22 mouse cellular contexts compared by ENCODE assay signal in genomic region chr4:155287713-155288112, GRCm38 (mm10). TPM values are rescaled to one million over a fixed set of nuclear protein-coding genes. Genes with fewer than 3 reads are reported as not detected.
A peak's percentile ranks its signal among the peaks of the same experiment; 100 is the strongest.
DNase-seq lines count a peak whose midpoint lies in the region; ATAC-seq and TF ChIP-seq lines count a peak whose summit lies in the region.
"Had no signal": no experiment of that assay in that cellular context is flagged by ENCODE, and none has a peak within 500 bp of the region (broad histone marks: within the 10 kb centered on the region; RNA-seq: fewer than 3 reads in every experiment).

No protein-coding gene starts in this region.

- H3K9me3 ChIP-seq in limb, embryonic 12.5 days, result no peaks in the 10 kb centered on the region
- H3K9me3 ChIP-seq in liver, postnatal 0 days (ENCODE audit: low read length), result no peaks in the 10 kb centered on the region
- H3K9me3 ChIP-seq: heart, embryonic 15.5 days; liver, embryonic 13.5 days; megakaryocyte, embryonic 14.5 days; neural tube, embryonic 13.5 days had no signal

- TF ChIP-seq CTCF in layer of hippocampus, adult 2 months (conservative IDR thresholded peaks at IDR 0.05), result no peak
- no peak for TF ChIP-seq CTCF in liver, postnatal 0 days (IDR thresholded peaks at IDR 0.05; ENCODE audit: low read depth)

- H3K4me3 ChIP-seq in layer of hippocampus, adult 2 months, result no peak overlapping the region
- no peak overlapping the region for H3K4me3 ChIP-seq in limb, embryonic 12.5 days (replicated peaks)
- H3K4me3 ChIP-seq in liver, postnatal 0 days (ENCODE audit: low read depth, low read length), result no peak overlapping the region
- H3K4me3 ChIP-seq: heart, embryonic 15.5 days; liver, embryonic 13.5 days; megakaryocyte, embryonic 14.5 days; myocyte; neural tube, embryonic 13.5 days had no signal

- no peak for TF ChIP-seq EP300 in liver, postnatal 0 days (IDR thresholded peaks at IDR 0.05; ENCODE audit: low read depth)

- DNase-seq in cerebellum, adult 11 months, result peak; percentile 62
- no peak for DNase-seq in cerebellum, postnatal 4 days (ENCODE audit: low spot score in 2 of 2)
- DNase-seq in layer of hippocampus, adult 2 months (ENCODE audit: low spot score in 2 of 2), result no peak
- DNase-seq in layer of hippocampus, postnatal 25 days (ENCODE audit: extremely low spot score in 1 of 2, low spot score in 1 of 2), result no peak
- peak; percentile 76 for DNase-seq in cerebellum, adult 9-11 months
- no peak for DNase-seq in liver, postnatal 0 days
- no peak for DNase-seq in adrenal gland, adult 8-10 months
- DNase-seq: kidney, postnatal 25 days; liver, embryonic 13.5 days; lung, embryonic 14.5 days; lung, postnatal 36 days; retina, postnatal 1 day; right cerebral cortex, postnatal 25 days; spleen, adult 18-20 months had no signal

- 89% methylated on average over 11 of the region's 11 CpGs for WGBS in limb, embryonic 12.5 days
- 84% methylated on average over 11 of the region's 11 CpGs for WGBS in liver, postnatal 0 days (ENCODE audit: insufficient replicate concordance)

- H3K4me1 ChIP-seq in limb, embryonic 12.5 days (replicated peaks), result peaks cover 43% of the 10 kb centered on the region
- no peaks in the 10 kb centered on the region for H3K4me1 ChIP-seq in liver, postnatal 0 days (ENCODE audit: insufficient read depth)
- H3K4me1 ChIP-seq: liver, embryonic 13.5 days had no signal

- no peaks in the 10 kb centered on the region for H3K27me3 ChIP-seq in limb, embryonic 12.5 days
- H3K27me3 ChIP-seq in liver, postnatal 0 days (ENCODE audit: insufficient read depth, low read length), result no peaks in the 10 kb centered on the region
- H3K27me3 ChIP-seq: liver, embryonic 13.5 days; neural tube, embryonic 13.5 days had no signal

- no peak for ATAC-seq in limb, embryonic 12.5 days (ENCODE audit: insufficient number of reproducible peaks, insufficient read depth, low FRiP score, low TSS enrichment, low read depth)
- no peak for ATAC-seq in liver, postnatal 0 days
- ATAC-seq: hindbrain, embryonic 16.5 days; intestine, embryonic 16.5 days; midbrain, embryonic 16.5 days had no signal

- no peak overlapping the region for H3K4me2 ChIP-seq in limb, embryonic 12.5 days
- no peak overlapping the region for H3K4me2 ChIP-seq in liver, postnatal 0 days (ENCODE audit: low read depth, low read length)
- H3K4me2 ChIP-seq: heart, embryonic 15.5 days; liver, embryonic 13.5 days; lung, embryonic 14.5 days; neural tube, embryonic 13.5 days had no signal

- H3K27ac ChIP-seq in layer of hippocampus, adult 2 months, result peak overlapping the region; percentile 12; the same call in 1 of the 2 replicates
- H3K27ac ChIP-seq in limb, embryonic 12.5 days, result peak overlapping the region; percentile 23; the same call in 1 of the 2 replicates
- no peak overlapping the region for H3K27ac ChIP-seq in liver, postnatal 0 days (ENCODE audit: low read depth)
- H3K27ac ChIP-seq: heart, embryonic 15.5 days; liver, embryonic 13.5 days; neural tube, embryonic 13.5 days had no signal

- H3K9ac ChIP-seq in limb, embryonic 12.5 days (replicated peaks), result no peak overlapping the region
- no peak overlapping the region for H3K9ac ChIP-seq in liver, postnatal 0 days (replicated peaks)
- H3K9ac ChIP-seq: heart, embryonic 15.5 days; liver, embryonic 13.5 days; lung, embryonic 14.5 days; neural tube, embryonic 13.5 days had no signal

- H3K36me3 ChIP-seq in limb, embryonic 12.5 days, result no peaks in the 10 kb centered on the region
- H3K36me3 ChIP-seq in liver, postnatal 0 days (replicated peaks; ENCODE audit: insufficient read depth, low read length), result no peaks in the 10 kb centered on the region
- H3K36me3 ChIP-seq: heart, embryonic 15.5 days; liver, embryonic 13.5 days had no signal

RNA-seq across cellular contexts. Expression of gene Faap20, which starts 38.1 kb away (rescaled TPM):
- 10 to 100 TPM; 29.2 to 34.3 TPM for total RNA-seq in layer of hippocampus, adult 2 months (2021)
- total RNA-seq in layer of hippocampus, postnatal 25 days (2021), result 10 to 100 TPM; 29.2 to 36.6 TPM
- 96.0 and 99.2 TPM in 2 replicates for polyA plus RNA-seq in limb, embryonic 12.5 days (2016; fragmentation: Nextera tagmentation; extraction: Ambion mirVana)
- 23.1 and 24.7 TPM in 2 replicates for polyA plus RNA-seq in liver, postnatal 0 days (2015; fragmentation: Nextera tagmentation; extraction: Ambion mirVana)
- total RNA-seq in adrenal gland, adult 8-10 months (2022), result 10 to 100 TPM; 57.4 to 70.1 (median 60.8) TPM

Comparison
In these comparisons a context has a peak if more than half of its experiments do, and no peak if none do; other contexts are left out.
1. DNase-seq: peak in cerebellum, adult 11 months (single experiment) and cerebellum, adult 9-11 months (single experiment); none in cerebellum, postnatal 4 days (0 of 2), layer of hippocampus, adult 2 months (0 of 2), layer of hippocampus, postnatal 25 days (0 of 2), liver, postnatal 0 days (single experiment) and adrenal gland, adult 8-10 months (single experiment).